Mouse (Mus musculus) cerebellum, adult 11-12 months (tissue): Measurements from ENCODE around the gene Taf6.
A peak's percentile ranks its signal among the peaks of the same experiment; 100 is the strongest.

Experiments used
- DNase-seq: peaks from one replicate; pipeline ENCODE4 v3.0.0; 2022

Gene Taf6

GRCm38 (mm10) chr5:138170936-138171561, 16.2 kb downstream of the Taf6 start:
- DNase-seq: peak; percentile 97

GRCm38 (mm10) chr5:138165594-138165993, 21.7 kb downstream of the Taf6 start:
- DNase-seq: peak; percentile 28

DNA sequence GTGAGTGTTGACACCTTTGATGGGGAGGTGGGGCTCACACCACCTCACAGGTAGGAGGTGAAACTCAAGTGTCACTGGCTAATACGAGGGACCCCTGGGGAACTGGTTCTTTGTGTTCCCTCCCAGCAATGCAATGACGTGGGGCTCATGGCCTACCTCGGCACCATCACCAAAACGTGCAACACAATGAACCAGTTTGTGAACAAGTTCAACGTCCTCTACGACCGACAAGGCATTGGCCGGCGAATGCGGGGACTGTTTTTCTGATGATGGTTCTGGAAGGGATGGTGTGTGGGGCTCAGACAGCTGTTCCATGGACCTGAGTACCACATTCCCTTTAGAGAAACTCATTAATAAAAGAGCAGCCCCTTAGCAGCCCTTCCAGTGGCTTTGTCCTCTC, 23.6 kb downstream of the Taf6 start:
- DNase-seq: peak; percentile 22

DNA sequence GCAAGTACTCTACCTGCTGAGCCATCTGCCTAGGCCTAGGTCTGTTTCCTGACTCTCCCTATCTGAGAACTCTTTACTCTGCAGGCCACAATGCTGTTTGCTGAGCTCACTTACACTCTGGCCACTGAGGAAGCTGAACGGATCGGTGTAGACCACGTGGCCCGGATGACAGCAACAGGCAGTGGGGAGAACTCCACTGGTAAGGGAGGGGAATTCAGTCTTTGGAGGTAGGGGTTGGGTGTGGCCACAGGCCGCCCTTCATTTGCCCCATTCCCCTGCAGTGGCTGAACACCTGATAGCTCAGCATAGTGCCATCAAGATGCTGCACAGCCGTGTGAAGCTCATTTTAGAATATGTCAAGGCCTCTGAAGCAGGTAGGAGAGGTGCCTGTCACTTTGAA, 24.2 kb downstream of the Taf6 start:
- DNase-seq: peak; percentile 22

DNA sequence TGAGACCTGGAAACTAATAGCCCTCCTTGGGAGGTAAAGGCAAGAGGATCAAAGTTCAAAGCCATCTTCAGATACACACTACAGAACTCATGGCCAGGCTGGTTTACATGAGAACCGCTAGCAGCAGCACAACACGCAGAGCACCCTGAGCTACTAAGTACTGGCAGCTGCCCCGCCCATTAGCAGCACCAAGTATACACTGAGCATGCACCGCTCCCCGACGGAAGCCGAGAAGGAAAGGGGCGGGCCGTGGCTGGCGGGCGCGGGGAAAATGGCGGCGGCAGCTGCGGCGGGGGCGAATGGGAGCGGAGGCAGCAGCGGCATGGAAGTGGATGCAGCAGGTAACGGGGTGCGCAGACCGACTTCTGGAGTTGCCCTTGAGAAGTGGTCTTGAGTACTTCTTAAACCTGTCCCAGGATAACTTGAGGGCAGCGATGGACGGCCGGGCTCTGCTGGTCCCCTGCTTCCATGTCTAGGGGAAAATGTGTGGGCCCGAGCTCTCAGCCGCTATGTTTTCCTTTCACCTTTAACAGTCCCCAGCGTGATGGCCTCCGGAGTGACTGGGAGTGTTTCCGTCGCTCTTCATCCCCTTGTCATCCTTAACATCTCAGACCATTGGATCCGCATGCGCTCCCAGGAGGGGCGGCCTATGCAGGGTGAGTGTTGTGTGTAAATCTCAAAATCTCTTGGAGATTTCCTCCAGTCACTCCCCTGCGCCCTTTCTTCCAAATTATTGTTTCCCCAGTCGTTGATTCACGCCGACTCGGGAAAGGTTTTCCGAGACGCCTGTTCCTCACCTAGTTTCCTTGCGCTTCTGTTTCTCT, 26.2 kb downstream of the Taf6 start, which contains the start of gene Cops6:
Cops6 (plus strand) TSS at position 230 of the 824 bp plus-strand sequence.
- peak; percentile 93 for DNase-seq

GRCm38 (mm10) chr5:138160224-138160762, 27.0 kb downstream of the Taf6 start:
- DNase-seq: peak; percentile 40

DNA sequence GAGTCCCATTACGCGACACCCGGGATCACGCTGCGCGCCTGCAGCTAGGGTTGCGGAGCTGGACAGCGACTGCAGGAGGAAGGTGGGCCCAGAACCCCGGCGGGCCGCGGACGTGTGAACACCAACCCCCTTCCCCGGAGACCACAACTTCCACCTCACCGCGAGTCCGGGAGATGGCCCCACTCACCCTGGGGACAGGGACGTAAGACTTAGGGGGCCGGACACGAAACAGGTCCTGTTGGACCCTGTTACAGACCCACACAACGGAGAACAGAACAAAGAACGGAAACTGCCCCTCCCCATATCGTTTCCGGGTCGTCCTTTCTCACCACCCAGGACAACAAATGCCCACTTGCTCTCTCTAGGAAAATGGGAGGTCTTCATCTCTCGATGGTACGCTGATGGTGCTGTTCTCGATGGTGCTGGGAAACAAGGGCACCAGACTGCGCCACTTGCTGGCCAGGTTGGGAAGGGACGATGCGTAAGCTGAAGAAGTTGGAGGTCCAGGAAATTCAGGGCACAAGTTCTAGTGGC, 31.7 kb downstream of the Taf6 start, which contains the start of gene Zfp113:
Zfp113 (minus strand) TSS at position 302 of the 534 bp plus-strand sequence.
- peak; percentile 91 for DNase-seq

DNA sequence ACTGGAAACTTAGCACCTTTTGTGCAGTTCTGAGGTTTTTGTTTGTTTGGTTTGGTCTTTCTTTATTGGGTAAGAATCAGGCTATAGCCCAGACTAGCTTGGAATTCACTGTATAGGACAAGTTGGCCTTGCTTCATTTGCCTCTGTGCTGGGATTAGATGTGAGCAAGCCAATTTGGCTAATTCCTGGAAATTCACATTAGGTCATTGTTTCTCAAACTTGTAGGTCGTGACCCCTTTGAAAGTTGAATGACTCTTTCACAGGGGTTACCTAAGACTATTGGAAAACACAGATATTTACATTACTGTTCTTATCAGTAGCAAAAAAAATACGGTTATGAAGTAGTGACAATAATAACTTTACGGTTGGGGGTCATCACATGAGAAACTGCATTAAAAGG, 32.9 kb downstream of the Taf6 start:
- no peak for DNase-seq

DNA sequence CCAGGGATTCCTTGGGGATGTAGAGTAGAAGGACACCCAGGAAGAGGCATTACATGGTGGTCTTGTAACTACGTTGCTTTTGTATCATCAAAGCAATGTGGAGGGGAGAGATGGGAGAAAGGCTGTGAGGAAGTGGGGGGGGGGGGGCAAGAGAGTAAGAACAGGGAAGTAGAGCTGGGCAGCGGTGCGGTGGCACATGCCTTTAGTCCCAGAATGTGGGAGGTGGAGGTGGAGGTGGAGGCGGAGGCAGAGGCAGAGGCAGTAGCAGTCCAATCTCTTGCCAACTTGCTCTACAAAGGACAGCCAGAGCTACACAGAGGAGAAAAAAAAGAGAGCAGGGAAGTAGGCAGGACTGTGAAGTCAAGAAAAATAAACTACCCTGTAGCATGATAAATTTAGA, 48.7 kb downstream of the Taf6 start:
- no peak for DNase-seq

- no peak for DNase-seq
Measured at GRCm38 (mm10) chr5:138137935-138138549, 49.2 kb downstream of the Taf6 start.

- DNase-seq: no peak
Measured at GRCm38 (mm10) chr5:138137257-138137656, 50.0 kb downstream of the Taf6 start.

- DNase-seq: no peak
Measured at GRCm38 (mm10) chr5:138132425-138133064, 54.7 kb downstream of the Taf6 start.
